Mouse (Mus musculus) CH12.LX (cell line): Measurements from ENCODE around the gene Yae1d1.

ENCODE experiments used
- ELF1 ChIP-seq: IDR thresholded peaks from 2 replicates; pipeline ENCODE4 v1.6.1; 2014; ENCODE audit warnings: low read depth, mild to moderate bottlenecking, inconsistent platforms, low read length, improper control_type of control experiment
- POLR2A ChIP-seq: IDR thresholded peaks from 2 replicates; pipeline ENCODE4 v1.6.1; 2011; ENCODE audit warnings: low read depth, mild to moderate bottlenecking, improper control_type of control experiment, low read length

DNA sequence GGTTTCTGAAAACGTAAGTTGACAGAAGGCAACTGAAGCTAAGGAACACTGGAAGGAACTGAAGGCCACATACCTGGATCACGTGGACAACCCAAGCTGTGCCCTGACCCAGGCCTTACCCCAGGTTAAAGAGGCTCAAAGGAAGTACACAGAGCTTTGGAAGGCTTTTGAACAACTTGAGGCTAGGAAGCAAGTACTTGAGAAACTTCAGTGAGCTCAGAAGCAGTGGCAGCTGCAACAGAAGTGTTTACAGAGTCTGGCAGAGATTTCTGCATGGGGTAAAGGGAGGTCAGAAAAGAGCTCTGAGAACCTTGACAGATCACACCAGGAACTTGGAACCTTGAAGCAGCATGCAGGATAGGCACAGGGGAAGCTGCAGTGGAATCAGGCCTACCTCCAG is 45.7 kb upstream of the Yae1d1 start:
- TF ChIP-seq ELF1, result no peak
- TF ChIP-seq POLR2A, result no peak
